Mouse (Mus musculus): Measurements from ENCODE around the gene Fam120a.

DNA sequence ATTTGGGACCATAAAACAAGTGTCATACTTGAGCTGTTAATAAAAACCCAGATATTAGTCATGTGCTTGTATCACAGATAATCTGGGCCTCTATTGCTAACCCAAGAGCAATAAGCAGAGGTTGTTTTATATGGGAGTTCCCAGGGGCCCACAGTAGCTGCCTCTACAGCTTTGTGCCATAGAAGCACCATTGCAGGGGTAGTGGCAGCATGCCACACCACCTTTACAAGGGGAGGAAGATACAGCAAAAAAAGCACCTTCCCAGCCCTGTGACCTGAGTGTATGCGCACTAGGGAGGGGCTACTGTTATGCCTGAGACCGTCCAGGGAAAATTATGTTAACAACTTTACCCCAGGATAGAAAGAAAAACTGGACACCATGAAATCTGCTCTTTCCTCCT, 62.4 kb downstream of the Fam120a start:
- TF ChIP-seq GATA1 (IDR thresholded peaks at IDR 0.05; ENCODE audit: low read length), result no peak
- TF ChIP-seq TAL1 (IDR thresholded peaks at IDR 0.05; ENCODE audit: low read length), result no peak

All from erythroblast, embryonic 14.5 days (primary cell).